Mouse (Mus musculus) bone marrow, adult 2 months (tissue): ENCODE measurements around the gene Mrc1.

Source experiments
- CTCF ChIP-seq: fragments of 200-500 bp; IDR thresholded peaks from 2 replicates; pipeline ENCODE4 v1.5.1; 2011; ENCODE audit warnings: low read length, control low read depth; ENCODE audit not compliant: control insufficient read depth, insufficient read depth
- POLR2A ChIP-seq: fragments of 200-500 bp; IDR thresholded peaks from 2 replicates; pipeline ENCODE4 v1.6.1; 2011; ENCODE audit warnings: low read depth, mild to moderate bottlenecking, control low read depth, low read length, borderline replicate concordance; ENCODE audit not compliant: control insufficient read depth

DNA sequence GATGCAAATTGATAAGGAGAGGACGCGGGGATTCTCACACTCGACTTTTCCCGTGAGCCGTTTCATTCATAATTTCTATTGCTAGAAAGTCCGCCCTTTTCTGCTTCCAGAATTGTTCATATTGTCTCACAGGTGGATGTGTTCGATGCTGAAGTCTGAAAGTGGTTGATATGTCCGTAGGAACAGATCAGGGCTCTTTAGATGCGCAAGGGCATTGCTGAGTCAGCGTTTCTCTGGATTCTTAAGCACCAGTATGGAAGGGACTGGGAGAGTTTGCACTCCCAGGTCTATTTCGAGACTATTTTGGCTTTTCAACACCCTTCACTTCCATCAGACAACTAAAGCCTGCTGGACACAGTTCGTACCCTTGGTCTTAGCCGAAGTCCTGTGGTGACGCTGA, 787 bp downstream of the Mrc1 start:
- no peak for TF ChIP-seq CTCF
- no peak for TF ChIP-seq POLR2A
